Mouse (Mus musculus) C2C12 (cell line): ENCODE data around the gene Fam78b. TPM values are rescaled to one million over a fixed set of nuclear protein-coding genes. Genes with fewer than 3 reads are reported as not detected.

ENCODE experiments used
- H3K27me3 ChIP-seq: one replicate; pipeline ENCODE4 v1.6.1; 2011; ENCODE audit not compliant: control insufficient read depth, insufficient read depth, insufficient read length
- H3K36me3 ChIP-seq: one replicate; pipeline ENCODE4 v1.6.1; 2011; ENCODE audit not compliant: control insufficient read depth, insufficient read depth
- H3K4me3 ChIP-seq: one replicate; pipeline ENCODE4 v1.5.1; 2011; ENCODE audit warnings: mild to moderate bottlenecking, control low read depth; ENCODE audit not compliant: poor library complexity, insufficient read depth, severe bottlenecking
- H3K79me2 ChIP-seq: one replicate; pipeline ENCODE4 v1.6.1; 2011; ENCODE audit not compliant: control insufficient read depth, insufficient read depth
- H3K79me3 ChIP-seq: one replicate; pipeline ENCODE4 v1.6.1; 2011; ENCODE audit warnings: low read depth, control low read depth
- H3ac ChIP-seq: one replicate; pipeline ENCODE3; 2011; ENCODE audit warnings: low read depth; ENCODE audit not compliant: control insufficient read depth, insufficient read length
- CEBPB ChIP-seq: IDR thresholded peaks from one replicate; pipeline ENCODE4 v1.6.1; 2011; ENCODE audit warnings: low read depth, mild to moderate bottlenecking, control low read depth, moderate library complexity
- CTCF ChIP-seq: IDR thresholded peaks from one replicate; pipeline ENCODE4 v1.5.1; 2011; ENCODE audit not compliant: control insufficient read depth, insufficient read depth, insufficient read length
- FOSL1 ChIP-seq: IDR thresholded peaks from one replicate; pipeline ENCODE4 v1.8.0; 2011; ENCODE audit warnings: mild to moderate bottlenecking, low read length; ENCODE audit not compliant: poor library complexity, insufficient read depth, severe bottlenecking
- MAX ChIP-seq: IDR thresholded peaks from one replicate; pipeline ENCODE4 v1.6.1; 2011; ENCODE audit warnings: mild to moderate bottlenecking, control low read depth
- MYOD1 ChIP-seq: IDR thresholded peaks from one replicate; pipeline ENCODE4 v1.6.1; 2011; ENCODE audit warnings: low read depth; ENCODE audit not compliant: control insufficient read depth, insufficient read length
- MYOG ChIP-seq: IDR thresholded peaks from one replicate; pipeline ENCODE4 v1.6.1; 2011; ENCODE audit not compliant: control insufficient read depth, insufficient read length; ENCODE audit errors: extremely low read depth
- USF1 ChIP-seq: IDR thresholded peaks from one replicate; pipeline ENCODE4 v1.6.1; 2011; ENCODE audit warnings: low read depth, mild to moderate bottlenecking, control low read depth, moderate library complexity
- polyA plus RNA-seq: library from polyadenylated mRNA; unstranded; fragments of >200 nt; fragmentation: generic; extraction: Trizol; gene quantifications from one replicate; pipeline ENCODE4 v1.2.1, GENCODE M21; 2012; ENCODE audit warnings: missing spikeins

Gene Fam78b
- polyA plus RNA-seq, 1 experiment: 5.2 TPM

- Histone ChIP-seq H3K4me3 (no peak overlapping the region), H3K27me3 (no peaks in the 10 kb centered on the region), H3K36me3 (no peaks in the 10 kb centered on the region), H3ac (no peak overlapping the region), H3K79me3 (no peaks in the 10 kb centered on the region), H3K79me2 (no peaks in the 10 kb centered on the region)
- TF ChIP-seq CEBPB (no peak), MAX (no peak), USF1 (no peak)
Measured at GRCm38 (mm10) chr1:167084330-167084729, 83.1 kb downstream of the Fam78b start.

DNA sequence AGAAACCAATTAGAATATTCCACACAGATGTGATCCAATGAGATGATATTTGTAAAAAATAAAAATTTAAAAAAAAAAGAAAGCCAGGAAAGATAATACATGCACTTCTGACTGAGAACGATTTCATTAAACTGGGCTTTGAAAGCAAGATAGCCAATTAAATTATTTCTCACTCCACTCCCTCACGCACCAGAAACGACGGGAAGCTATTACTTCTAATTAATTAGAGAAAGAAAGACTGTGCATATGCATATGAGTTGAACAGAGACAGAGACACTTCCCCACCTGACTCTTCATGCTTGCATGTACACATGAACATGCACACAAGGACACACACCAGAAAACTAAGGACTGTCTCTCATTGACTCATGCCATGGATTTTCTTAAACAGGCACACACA is 84.2 kb downstream of the Fam78b start:
- TF ChIP-seq MYOG (no peak), CTCF (no peak), MYOD1 (no peak), CEBPB (no peak), USF1 (no peak), FOSL1 (no peak), MAX (no peak)
- Histone ChIP-seq H3K36me3 (no peaks in the 10 kb centered on the region), H3K79me2 (no peaks in the 10 kb centered on the region), H3K79me3 (no peaks in the 10 kb centered on the region), H3ac (no peak overlapping the region), H3K27me3 (no peaks in the 10 kb centered on the region), H3K4me3 (no peak overlapping the region)

DNA sequence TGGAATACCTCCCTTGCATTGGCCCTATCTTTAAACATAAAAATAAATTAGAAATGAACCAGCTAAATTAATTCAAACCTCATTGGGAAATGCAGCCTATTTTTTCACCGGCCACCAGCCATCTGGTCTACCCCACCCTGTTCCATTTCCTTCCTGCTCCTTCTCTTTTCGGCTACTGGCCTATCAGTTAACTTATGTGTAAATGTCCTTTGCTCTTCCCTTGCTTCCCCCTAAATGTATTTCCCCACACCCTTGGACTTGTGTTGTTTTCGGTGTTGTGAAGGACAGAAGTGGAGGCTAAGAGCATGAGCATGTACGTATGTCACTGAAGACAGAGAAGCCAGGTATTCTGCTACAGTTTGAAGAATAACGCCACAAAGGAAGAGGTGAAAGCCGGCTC is 89.2 kb downstream of the Fam78b start:
- H3K27me3 ChIP-seq: no peaks in the 10 kb centered on the region
- H3ac ChIP-seq: no peak overlapping the region
- H3K36me3 ChIP-seq: no peaks in the 10 kb centered on the region
- no peaks in the 10 kb centered on the region for H3K79me3 ChIP-seq
- H3K79me2 ChIP-seq: no peaks in the 10 kb centered on the region
- H3K4me3 ChIP-seq: no peak overlapping the region
- no peak for TF ChIP-seq FOSL1
- TF ChIP-seq MYOG: no peak
- TF ChIP-seq USF1: no peak
- no peak for TF ChIP-seq CTCF
- TF ChIP-seq CEBPB: no peak
- TF ChIP-seq MYOD1: no peak
- no peak for TF ChIP-seq MAX

DNA sequence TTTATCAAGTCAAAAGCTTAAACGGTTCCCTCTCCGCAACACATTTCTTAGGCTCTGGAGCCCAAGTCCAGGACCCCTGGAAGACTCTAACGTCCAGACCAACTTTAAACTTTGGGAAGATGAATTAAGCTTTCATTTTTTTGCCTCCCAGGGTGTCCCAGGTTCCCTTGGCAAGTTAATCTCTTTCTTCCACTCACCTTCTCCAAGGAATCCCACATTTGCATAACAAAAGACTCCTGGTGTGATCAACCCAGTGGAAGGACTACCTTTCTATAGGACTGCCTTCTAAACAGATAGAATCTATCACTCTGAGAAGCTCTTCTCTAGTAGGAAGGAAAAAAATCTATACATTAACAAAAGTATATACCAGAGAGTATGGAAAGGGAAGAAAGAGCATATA is 92.3 kb downstream of the Fam78b start:
- Histone ChIP-seq H3K36me3 (no peaks in the 10 kb centered on the region), H3K4me3 (no peak overlapping the region), H3ac (no peak overlapping the region), H3K79me2 (no peaks in the 10 kb centered on the region), H3K79me3 (no peaks in the 10 kb centered on the region), H3K27me3 (no peaks in the 10 kb centered on the region)
- TF ChIP-seq USF1 (no peak), CTCF (no peak), MYOD1 (no peak), MAX (no peak), MYOG (no peak), CEBPB (no peak), FOSL1 (no peak)

- H3ac ChIP-seq: no peak overlapping the region
- H3K4me3 ChIP-seq: no peak overlapping the region
- H3K36me3 ChIP-seq: no peaks in the 10 kb centered on the region
- H3K79me3 ChIP-seq: no peaks in the 10 kb centered on the region
- no peaks in the 10 kb centered on the region for H3K79me2 ChIP-seq
- no peaks in the 10 kb centered on the region for H3K27me3 ChIP-seq
- TF ChIP-seq FOSL1: no peak
- TF ChIP-seq MAX: no peak
- TF ChIP-seq USF1: no peak
- no peak for TF ChIP-seq CEBPB
- no peak for TF ChIP-seq MYOD1
- no peak for TF ChIP-seq CTCF
- TF ChIP-seq MYOG: no peak
Measured at GRCm38 (mm10) chr1:167094589-167095148, 93.5 kb downstream of the Fam78b start.

GRCm38 (mm10) chr1:167098741-167099140 is 97.5 kb downstream of the Fam78b start:
- H3K36me3 ChIP-seq: no peaks in the 10 kb centered on the region
- H3ac ChIP-seq: no peak overlapping the region
- H3K27me3 ChIP-seq: no peaks in the 10 kb centered on the region
- no peaks in the 10 kb centered on the region for H3K79me3 ChIP-seq
- TF ChIP-seq FOSL1 (no peak), CEBPB (no peak), MYOD1 (no peak), CTCF (no peak), MAX (no peak), USF1 (no peak), MYOG (no peak)
- no peaks in the 10 kb centered on the region for H3K79me2 ChIP-seq
- no peak overlapping the region for H3K4me3 ChIP-seq
